Mouse (Mus musculus) layer of hippocampus, postnatal 36 days (tissue): ENCODE data around the gene Cygb. TPM values are rescaled to one million over a fixed set of nuclear protein-coding genes. Genes with fewer than 3 reads are reported as not detected.
"Not testable (repeated sequence)": the region's sequence is repeated elsewhere in the genome, so short reads cannot be mapped to it uniquely, and the experiment has no call there.

Experiments used
- DNase-seq, 2 experiments: peaks; one replicate each; pipeline ENCODE4 v3.0.0; 2022
- total RNA-seq, 2 experiments: library from RNA; stranded (reverse); gene quantifications; 2 replicates each; pipeline ENCODE4 v1.2.3; 2021

Cygb gene
- 10 to 100 TPM; 72.2 to 74.8 TPM for total RNA-seq

- DNase-seq, result no peak
Measured at GRCm38 (mm10) chr11:116654255-116654821, at the start of gene Cygb. Cygb (minus strand) TSS chr11:116654313.

DNA sequence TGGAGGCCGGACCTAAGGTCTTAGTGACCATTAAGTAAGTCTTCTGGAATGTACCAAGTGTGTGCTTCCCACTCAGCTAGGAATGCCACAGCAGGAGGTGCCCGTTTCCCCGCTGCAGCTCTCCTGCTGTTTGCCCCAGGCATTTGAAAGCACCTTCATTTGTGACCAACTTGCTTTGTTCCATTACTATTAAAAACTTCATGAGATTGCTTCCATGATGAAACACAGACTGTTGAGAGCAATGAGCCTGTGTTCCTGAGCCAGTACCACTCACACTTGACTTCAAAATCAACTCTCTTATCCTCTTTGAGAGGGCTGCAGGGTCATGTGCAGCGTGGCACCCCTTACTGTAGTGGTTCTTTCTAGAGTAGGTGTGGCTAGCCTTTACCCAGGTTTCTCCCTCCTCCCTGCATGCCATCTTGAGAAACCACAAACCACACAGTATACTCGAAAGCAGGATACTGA is 47.3 kb upstream of the Cygb start:
- DNase-seq, result no peak

GRCm38 (mm10) chr11:116697521-116697920 is 43.4 kb upstream of the Cygb start:
- DNase-seq, result no peak

GRCm38 (mm10) chr11:116696426-116696825 is 42.3 kb upstream of the Cygb start:
- DNase-seq, result no peak

DNA sequence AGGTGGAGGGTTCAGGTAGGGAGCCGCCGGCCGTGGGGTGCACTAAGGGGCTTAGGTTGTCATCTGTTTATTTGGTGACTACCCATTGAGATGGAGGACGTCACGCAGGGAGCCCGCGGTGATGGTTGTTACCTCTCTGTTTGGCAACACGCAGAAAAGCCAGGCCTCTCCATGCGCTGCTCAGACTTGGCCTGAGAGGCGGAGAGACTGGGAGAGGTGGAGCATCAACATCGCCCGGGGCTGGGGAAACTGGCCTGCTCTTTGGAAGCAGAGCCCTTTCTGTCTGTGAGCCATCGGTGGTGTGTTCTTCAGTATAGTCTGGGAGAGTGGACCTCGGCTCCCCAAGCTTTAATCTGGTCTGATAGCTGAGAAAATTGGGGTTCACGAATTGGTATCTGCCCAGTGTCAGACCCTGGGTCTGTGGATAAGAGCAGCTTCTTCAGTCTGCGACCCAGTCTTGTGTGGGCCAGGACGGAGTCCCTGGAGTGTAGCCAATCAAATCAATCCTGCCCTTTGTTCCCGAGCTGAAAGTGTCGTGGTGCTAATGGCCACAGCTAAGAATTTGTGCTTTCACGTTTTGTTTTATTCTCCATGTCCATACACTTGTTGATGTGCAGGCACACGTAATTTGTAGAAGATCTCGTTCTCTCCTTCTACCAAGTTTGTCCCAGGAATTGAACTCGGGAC is 41.2 kb upstream of the Cygb start:
- no peak for DNase-seq

- DNase-seq, result no peak
Measured at GRCm38 (mm10) chr11:116694250-116695193, 40.4 kb upstream of the Cygb start.

DNA sequence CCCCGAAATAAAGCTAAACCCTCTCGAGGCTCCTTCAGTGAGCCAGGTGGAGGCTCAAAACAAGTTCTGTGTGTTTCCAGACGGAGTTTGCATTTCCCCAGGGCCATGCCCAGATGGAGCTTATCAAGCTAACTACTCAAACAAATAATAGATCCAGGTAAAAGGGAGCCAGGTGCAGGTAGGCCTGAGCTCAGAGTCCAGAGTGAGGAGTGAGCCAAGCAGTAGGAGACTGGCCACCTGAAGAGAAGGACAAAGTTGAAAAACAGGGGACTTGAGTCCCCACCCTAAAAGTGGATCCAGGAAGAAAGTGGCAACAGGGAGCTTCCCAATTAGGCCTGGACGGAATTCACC is 39.8 kb upstream of the Cygb start:
- DNase-seq, result no peak

DNA sequence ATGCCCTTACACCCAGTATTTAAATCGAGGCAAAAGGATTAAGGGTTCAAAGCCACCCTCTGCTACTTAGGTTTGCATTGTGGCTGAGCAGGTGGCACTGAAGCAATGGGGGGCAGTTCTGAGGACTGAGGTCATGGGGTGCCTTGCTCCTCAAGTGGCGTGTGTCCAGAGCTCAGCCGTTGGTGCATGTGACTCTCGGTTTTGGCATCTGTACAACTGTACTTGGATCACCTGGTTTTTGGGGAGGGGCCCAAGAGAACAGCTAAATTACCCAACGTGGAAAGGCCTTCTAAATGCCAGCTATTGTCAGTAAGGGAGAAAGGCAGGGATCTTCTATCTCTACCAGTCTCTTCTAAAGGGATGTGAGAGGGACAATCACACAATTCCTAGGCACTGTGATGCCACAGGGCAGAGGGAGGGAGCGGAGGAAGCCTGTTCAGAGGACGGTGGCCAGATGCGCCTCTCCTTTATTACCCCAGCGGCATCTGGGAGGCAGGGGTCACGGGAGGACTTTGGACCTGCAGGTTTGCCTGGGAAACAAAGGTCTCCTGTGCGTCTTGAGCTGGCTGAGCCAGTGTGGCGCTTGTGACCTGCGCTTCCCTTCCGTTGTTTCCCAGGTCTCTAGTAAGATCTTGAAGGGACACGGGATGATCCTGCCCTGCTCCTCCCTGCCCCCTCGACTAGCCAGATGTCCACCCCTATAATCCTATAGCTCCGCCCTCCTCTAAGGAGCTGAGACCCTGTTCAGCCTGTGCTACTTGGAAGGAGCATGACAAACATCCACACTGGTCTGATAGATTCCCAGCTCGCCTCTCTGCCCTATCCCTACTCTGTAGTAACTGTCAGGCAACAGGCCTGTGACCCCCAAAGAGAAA is 36.8 kb upstream of the Cygb start:
- no peak for DNase-seq

DNA sequence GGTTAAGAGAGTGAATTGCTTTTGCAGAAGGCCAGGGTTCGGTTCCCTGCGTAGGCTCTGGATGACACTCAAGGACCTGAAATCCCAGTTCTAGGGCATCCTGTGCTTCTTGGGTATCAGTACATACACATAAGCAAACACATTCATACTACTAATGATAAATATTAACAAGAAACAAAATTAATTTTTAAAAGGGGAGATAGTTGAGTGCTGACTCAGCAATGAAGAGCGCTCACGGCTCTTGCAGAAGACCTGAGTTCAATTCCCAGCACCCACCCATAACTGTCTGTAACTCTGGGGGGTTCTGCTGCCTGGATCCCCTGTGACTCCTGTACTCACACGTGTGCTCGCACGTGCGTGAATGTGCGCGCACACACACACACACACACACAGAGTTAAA is 35.5 kb upstream of the Cygb start:
- no peak for DNase-seq

DNA sequence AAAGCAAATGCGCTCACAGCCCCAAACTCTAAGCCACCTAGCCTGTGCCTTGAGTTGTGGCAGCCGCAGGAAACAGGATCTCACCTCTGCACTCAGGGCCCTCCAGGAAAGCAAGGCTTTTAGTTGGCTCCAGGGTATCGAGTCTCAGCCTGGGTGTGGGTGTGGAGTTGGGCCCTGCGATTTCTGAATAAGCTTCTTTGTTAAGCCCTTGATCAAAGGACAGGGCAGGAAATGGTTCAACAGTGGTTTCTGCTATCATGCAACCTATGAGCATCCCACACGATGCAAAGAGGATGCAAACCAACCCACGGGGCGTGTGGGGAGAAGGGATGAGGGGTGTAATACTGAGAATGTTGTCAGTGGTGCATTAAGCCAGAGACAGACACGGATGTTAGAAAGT is 33.8 kb upstream of the Cygb start:
- no peak for DNase-seq

GRCm38 (mm10) chr11:116685729-116686128 is 31.6 kb upstream of the Cygb start:
- DNase-seq, result no peak

DNA sequence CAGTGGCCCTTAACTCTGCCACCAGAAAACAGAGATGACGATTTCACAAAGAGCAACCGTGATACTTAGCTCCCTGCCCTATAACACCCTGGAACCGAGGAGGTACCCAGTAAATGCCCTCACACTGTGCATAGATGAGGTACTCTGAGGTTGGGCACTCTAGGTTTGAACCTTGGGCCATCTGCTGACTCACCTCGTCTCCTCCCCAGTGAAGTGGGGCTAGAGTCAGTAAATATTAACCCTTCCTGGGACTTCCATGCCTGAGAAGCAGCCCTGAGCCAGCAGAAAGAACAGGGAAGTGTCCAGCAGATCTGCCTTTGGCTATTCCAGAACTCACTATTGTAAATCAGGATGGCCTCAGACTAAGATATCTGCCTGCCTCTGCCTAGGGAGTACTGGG is 29.7 kb upstream of the Cygb start:
- no peak for DNase-seq

DNA sequence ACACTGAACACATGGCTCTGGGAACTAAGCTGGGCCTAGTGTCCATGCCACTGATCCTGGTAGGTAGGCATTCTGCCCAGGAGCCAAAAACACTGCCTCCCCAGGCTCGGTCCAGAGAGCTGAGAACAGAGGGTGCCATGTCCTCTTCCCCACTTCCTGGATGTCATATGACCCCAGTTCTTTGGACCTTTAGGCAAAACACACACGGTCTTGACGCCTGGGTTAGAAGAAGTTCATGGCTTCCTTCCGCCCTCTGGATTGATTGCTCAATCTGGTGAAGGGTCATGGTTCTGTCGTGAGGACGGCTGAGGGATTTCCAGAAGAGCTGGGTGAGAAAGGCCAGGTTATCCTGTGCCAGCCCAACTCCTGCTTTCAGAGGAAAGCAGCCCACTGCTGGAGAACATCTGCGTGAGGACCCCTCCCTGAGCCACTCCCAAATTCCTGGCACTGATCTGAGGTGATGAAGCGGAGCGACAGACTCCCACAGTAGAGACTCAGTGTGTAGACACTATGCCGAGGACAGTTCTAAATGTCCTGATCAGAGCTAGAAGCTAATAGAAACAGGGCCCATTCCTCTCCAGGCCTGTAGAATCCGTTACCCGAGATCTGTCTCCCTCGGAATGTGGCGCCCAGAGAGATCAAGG is 28.5 kb upstream of the Cygb start:
- no peak for DNase-seq

DNA sequence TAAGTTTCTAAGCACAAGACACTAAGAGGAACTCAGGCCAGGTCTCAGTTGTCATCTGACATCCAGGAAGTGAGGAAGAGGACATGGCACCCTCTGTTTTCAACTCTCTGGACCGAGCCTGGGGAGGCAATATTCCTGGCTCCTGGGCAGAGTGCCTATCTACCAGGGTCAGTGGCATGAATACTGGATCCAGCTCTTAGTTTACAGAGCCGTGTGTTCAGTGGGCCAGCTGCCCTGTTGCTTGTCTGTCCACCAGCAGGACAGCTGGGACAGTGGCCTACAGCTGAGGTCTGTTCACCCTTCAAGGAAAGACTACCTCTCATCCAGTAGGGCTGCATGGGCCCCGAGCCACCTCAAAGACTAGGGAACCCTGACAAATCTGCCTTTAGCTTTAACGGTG is 27.0 kb upstream of the Cygb start:
- DNase-seq, result no peak

GRCm38 (mm10) chr11:116680321-116681091 is 26.4 kb upstream of the Cygb start:
- no peak for DNase-seq

DNA sequence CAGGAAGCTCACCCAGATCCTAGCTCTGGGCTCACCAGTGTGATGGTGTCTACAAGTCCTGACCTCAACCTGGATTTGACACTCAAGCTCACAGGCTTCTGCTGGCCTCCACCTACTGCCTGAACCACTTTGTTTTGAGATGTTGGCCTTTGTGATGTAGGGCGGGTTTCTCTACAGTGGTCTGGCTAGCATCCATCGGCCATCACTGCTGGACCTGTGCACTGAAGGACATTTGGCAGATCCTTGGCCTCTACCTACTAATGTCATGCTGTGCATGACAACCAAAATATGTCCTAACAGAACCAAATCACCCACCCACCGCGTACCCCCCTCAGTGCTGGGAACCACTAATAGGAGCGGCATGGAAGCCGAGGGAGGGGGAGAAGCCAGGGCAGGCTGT is 25.0 kb upstream of the Cygb start:
- no peak for DNase-seq

- DNase-seq, result no peak
Measured at GRCm38 (mm10) chr11:116677711-116678441, 23.8 kb upstream of the Cygb start.

GRCm38 (mm10) chr11:116676175-116676976 is 22.3 kb upstream of the Cygb start:
- DNase-seq, result no peak

- DNase-seq, result not testable (repeated sequence)
Measured at GRCm38 (mm10) chr11:116675429-116675828, 21.3 kb upstream of the Cygb start.
